Mouse (Mus musculus) urinary bladder, adult 18-20 months (tissue): ENCODE measurements around the gene Rps18.
"Not testable (repeated sequence)": the region's sequence is repeated elsewhere in the genome, so short reads cannot be mapped to it uniquely, and the experiment has no call there.

Experiments used
- DNase-seq, 2 experiments: peaks; one replicate each; pipeline ENCODE4 v3.0.0; 2022; ENCODE audit warnings: low spot score in 2 of 2, mixed read lengths in 2 of 2

The Rps18 gene

DNA sequence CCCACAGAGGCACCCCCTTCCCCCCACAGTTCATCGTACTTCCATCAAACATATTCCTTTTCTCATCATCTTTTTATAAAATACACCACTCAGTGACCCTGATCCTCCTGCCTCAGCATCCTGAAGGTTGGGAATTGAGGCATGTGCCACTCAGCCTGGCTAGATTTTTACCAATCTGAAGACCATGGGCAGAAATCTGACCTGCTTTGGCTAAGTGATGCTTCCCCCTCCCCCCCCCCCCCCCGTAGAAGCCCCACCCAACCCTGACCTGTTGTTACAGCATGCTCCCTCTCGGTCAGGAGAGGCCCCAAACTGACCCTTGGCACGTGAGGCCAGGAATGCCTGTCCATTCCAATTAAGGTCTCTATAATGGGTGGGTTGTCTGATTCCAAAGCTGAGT, 51.0 kb downstream of the Rps18 start, which contains the start of gene Platr17:
TSS of gene Platr17 (plus strand) at position 301 of the 400 bp plus-strand sequence.
- not testable (repeated sequence) for DNase-seq

DNA sequence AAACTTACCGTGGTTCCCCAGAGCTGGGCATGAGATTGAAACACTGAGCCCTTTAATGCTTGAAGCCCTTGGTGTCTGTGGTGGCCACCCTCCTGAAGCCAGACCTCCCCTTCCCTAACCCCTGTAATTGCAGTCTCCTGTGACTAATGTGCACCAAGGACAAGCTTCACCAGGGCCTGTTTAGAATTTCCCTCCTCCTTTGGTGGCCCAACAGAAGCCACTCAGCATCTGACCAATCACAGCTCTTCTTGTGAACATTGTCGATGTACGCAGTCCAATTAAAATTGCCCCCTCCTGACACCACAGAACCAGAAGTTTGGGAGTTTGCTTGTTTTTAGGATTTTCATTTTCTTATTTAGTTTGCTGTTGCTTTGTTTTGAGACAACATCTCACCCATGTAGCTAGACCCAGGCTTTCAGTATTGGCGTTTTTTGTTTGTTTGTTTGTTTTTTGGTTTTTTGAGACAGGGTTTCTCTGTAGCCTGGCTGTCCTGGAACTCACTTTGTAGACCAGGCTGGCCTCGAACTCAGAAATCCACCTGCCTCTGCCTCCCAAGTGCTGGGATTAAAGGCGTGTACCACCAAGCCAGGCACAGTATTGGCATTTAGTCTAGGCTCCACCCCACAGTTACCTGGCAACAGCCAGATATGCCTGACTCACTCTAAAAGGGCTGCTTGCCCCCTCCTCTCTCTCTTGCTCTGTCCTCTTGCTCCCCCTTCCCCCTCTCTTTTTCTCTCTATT, 51.7 kb downstream of the Rps18 start:
- DNase-seq = not testable (repeated sequence)

DNA sequence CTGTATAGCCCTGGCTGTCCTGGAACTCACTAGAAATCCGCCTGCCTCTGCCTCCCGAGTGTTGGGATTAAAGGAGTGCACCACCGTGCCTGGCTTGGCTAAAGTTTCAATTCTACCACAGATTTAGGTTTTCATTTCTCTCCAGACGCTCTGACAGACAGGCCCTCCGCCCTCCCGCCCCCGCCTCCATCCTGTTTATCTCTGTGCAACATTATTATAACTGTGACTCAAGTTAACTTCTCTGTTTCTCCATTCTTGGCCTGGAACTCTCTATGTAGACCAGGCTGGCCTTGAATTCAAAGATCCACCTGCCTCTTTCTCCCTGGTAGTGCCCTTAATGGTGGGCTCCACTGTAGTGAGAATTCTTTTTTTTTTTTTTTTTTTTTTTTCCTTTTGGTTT, 53.3 kb downstream of the Rps18 start:
- no peak for DNase-seq

DNA sequence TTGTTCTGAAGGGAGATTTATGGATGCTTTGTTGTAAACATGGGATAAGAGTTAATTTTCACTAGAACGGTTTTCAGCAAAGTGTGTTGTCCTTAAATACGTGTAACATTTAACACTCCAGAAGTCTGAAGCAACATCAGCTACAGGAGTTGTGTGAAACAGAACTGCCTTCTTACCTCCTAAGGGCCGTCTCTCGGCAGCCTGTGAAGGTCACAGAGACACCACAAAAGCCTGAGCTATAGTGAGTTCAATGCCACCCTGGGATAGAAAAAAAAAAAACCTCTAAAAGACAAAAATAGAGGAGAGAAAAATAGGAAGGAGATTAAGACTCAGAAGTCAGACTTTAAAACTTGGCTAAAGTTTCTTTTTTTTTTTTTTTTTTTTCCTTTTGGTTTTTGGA, 53.7 kb downstream of the Rps18 start:
- no peak for DNase-seq
